Mouse (Mus musculus) intestine, embryonic 15.5 days (tissue): Measurements from ENCODE around the gene Tmem108. TPM values are rescaled to one million over a fixed set of nuclear protein-coding genes. Genes with fewer than 3 reads are reported as not detected.

Experiments
- ATAC-seq: fragments of 200-750 bp; cut with Nextera tagmentation; 2 replicates; pipeline ENCODE4 v1.8.0; 2017; ENCODE audit warnings: moderate TSS enrichment, moderate library complexity
- H3K27ac ChIP-seq: fragments of 300-500 bp; sonication (generic); 2 replicates; pipeline ENCODE4 v1.5.1; 2015; ENCODE audit warnings: mild to moderate bottlenecking, inconsistent platforms
- H3K27me3 ChIP-seq: fragments of 300-500 bp; sonication (generic); replicated peaks from 2 replicates; pipeline ENCODE4 v1.6.1; 2015; ENCODE audit warnings: inconsistent platforms
- H3K36me3 ChIP-seq: fragments of 300-500 bp; sonication (generic); 2 replicates; pipeline ENCODE4 v1.6.1; 2015; ENCODE audit warnings: inconsistent platforms
- H3K4me1 ChIP-seq: fragments of 300-500 bp; sonication (generic); replicated peaks from 2 replicates; pipeline ENCODE4 v1.6.1; 2015; ENCODE audit warnings: inconsistent platforms
- H3K4me2 ChIP-seq: fragments of 300-500 bp; sonication (generic); replicated peaks from 2 replicates; pipeline ENCODE4 v1.6.1; 2015; ENCODE audit warnings: mild to moderate bottlenecking, inconsistent platforms
- H3K4me3 ChIP-seq: fragments of 300-500 bp; sonication (generic); replicated peaks from 2 replicates; pipeline ENCODE4 v1.5.1; 2015; ENCODE audit warnings: inconsistent platforms
- H3K9ac ChIP-seq: fragments of 300-500 bp; sonication (generic); 2 replicates; pipeline ENCODE4 v1.6.1; 2015; ENCODE audit warnings: inconsistent platforms
- H3K9me3 ChIP-seq: fragments of 300-500 bp; sonication (generic); 2 replicates; pipeline ENCODE4 v1.6.1; 2016; ENCODE audit warnings: inconsistent platforms
- WGBS: fragments of 180-500 bp; shearing (Covaris S2); methylation state at CpG from one replicate; pipeline ENCODE4 v1.1.7; 2015; 5-methylcytosine and 5-hydroxymethylcytosine counted together
- polyA plus RNA-seq: library from polyadenylated mRNA; unstranded; fragments of >200 nt; fragmentation: Nextera tagmentation; extraction: Ambion mirVana; gene quantifications from 2 replicates; pipeline ENCODE4 v1.2.1, GENCODE M21; 2015

The Tmem108 gene
- polyA plus RNA-seq, 1 experiment from 2014 or later, result 10.2 TPM

- Histone ChIP-seq H3K9me3 (no peaks in the 10 kb centered on the region), H3K27ac (no peak overlapping the region), H3K36me3 (no peaks in the 10 kb centered on the region), H3K9ac (no peak overlapping the region), H3K27me3 (no peaks in the 10 kb centered on the region), H3K4me1 (no peaks in the 10 kb centered on the region), H3K4me2 (no peak overlapping the region), H3K4me3 (no peak overlapping the region)
- no peak for ATAC-seq
- 90% methylated on average over 10 of the region's 10 CpGs for WGBS
Measured at GRCm38 (mm10) chr9:103752618-103753017, 9.0 kb downstream of the Tmem108 start.

- Histone ChIP-seq H3K9ac (no peak overlapping the region), H3K36me3 (no peaks in the 10 kb centered on the region), H3K4me1 (no peaks in the 10 kb centered on the region), H3K27ac (no peak overlapping the region), H3K4me3 (no peak overlapping the region), H3K4me2 (no peak overlapping the region), H3K27me3 (no peaks in the 10 kb centered on the region), H3K9me3 (no peaks in the 10 kb centered on the region)
- ATAC-seq, result no peak
- 57% methylated on average over 9 of the region's 9 CpGs for WGBS
Measured at GRCm38 (mm10) chr9:103751568-103751967, 10.1 kb downstream of the Tmem108 start.

- Histone ChIP-seq H3K4me3 (no peak overlapping the region), H3K9me3 (no peaks in the 10 kb centered on the region), H3K4me2 (no peak overlapping the region), H3K27me3 (no peaks in the 10 kb centered on the region), H3K4me1 (no peaks in the 10 kb centered on the region), H3K9ac (no peak overlapping the region), H3K36me3 (no peaks in the 10 kb centered on the region), H3K27ac (no peak overlapping the region)
- WGBS, result 87% methylated on average over 9 of the region's 9 CpGs
- ATAC-seq, result no peak
Measured at GRCm38 (mm10) chr9:103750491-103750890, 11.1 kb downstream of the Tmem108 start.

- Histone ChIP-seq H3K4me2 (no peak overlapping the region), H3K9ac (no peak overlapping the region), H3K36me3 (no peaks in the 10 kb centered on the region), H3K4me3 (no peak overlapping the region), H3K27me3 (no peaks in the 10 kb centered on the region), H3K27ac (no peak overlapping the region), H3K9me3 (no peaks in the 10 kb centered on the region), H3K4me1 (no peaks in the 10 kb centered on the region)
- ATAC-seq, result no peak
- 86% methylated on average over 5 of the region's 5 CpGs for WGBS
Measured at GRCm38 (mm10) chr9:103746598-103746997, 15.0 kb downstream of the Tmem108 start.

GRCm38 (mm10) chr9:103740145-103740544 is 21.5 kb downstream of the Tmem108 start:
- 76% methylated on average over 12 of the region's 12 CpGs for WGBS
- Histone ChIP-seq H3K36me3 (no peaks in the 10 kb centered on the region), H3K9ac (no peak overlapping the region), H3K4me3 (no peak overlapping the region), H3K27me3 (no peaks in the 10 kb centered on the region), H3K4me1 (no peaks in the 10 kb centered on the region), H3K4me2 (no peak overlapping the region), H3K9me3 (no peaks in the 10 kb centered on the region), H3K27ac (no peak overlapping the region)
- no peak for ATAC-seq

- H3K9me3 ChIP-seq, result no peaks in the 10 kb centered on the region
- H3K27me3 ChIP-seq, result no peaks in the 10 kb centered on the region
- no peak overlapping the region for H3K27ac ChIP-seq
- H3K9ac ChIP-seq, result no peak overlapping the region
- ATAC-seq, result no peak
- H3K36me3 ChIP-seq, result no peaks in the 10 kb centered on the region
- no peak overlapping the region for H3K4me3 ChIP-seq
- WGBS, result 87% methylated on average over 4 of the region's 4 CpGs
- no peaks in the 10 kb centered on the region for H3K4me1 ChIP-seq
- no peak overlapping the region for H3K4me2 ChIP-seq
Measured at GRCm38 (mm10) chr9:103739062-103739461, 22.6 kb downstream of the Tmem108 start.

- Histone ChIP-seq H3K4me3 (no peak overlapping the region), H3K4me1 (no peaks in the 10 kb centered on the region), H3K36me3 (no peaks in the 10 kb centered on the region), H3K27me3 (no peaks in the 10 kb centered on the region), H3K4me2 (no peak overlapping the region), H3K9me3 (no peaks in the 10 kb centered on the region), H3K9ac (no peak overlapping the region), H3K27ac (no peak overlapping the region)
- ATAC-seq, result no peak
- WGBS, result 98% methylated on average over 2 of the region's 2 CpGs
Measured at GRCm38 (mm10) chr9:103729716-103730115, 31.9 kb downstream of the Tmem108 start.

GRCm38 (mm10) chr9:103726751-103727462 is 34.7 kb downstream of the Tmem108 start:
- WGBS, result 84% methylated on average over 16 of the region's 16 CpGs
- H3K27me3 ChIP-seq, result no peaks in the 10 kb centered on the region
- no peak overlapping the region for H3K4me3 ChIP-seq
- no peak overlapping the region for H3K9ac ChIP-seq
- H3K36me3 ChIP-seq, result no peaks in the 10 kb centered on the region
- H3K4me2 ChIP-seq, result no peak overlapping the region
- no peaks in the 10 kb centered on the region for H3K4me1 ChIP-seq
- no peaks in the 10 kb centered on the region for H3K9me3 ChIP-seq
- ATAC-seq, result no peak
- H3K27ac ChIP-seq, result no peak overlapping the region

GRCm38 (mm10) chr9:103725497-103725896 is 36.1 kb downstream of the Tmem108 start:
- no peak overlapping the region for H3K4me3 ChIP-seq
- ATAC-seq, result no peak
- H3K4me1 ChIP-seq, result no peaks in the 10 kb centered on the region
- 85% methylated on average over 7 of the region's 7 CpGs for WGBS
- H3K27me3 ChIP-seq, result no peaks in the 10 kb centered on the region
- H3K4me2 ChIP-seq, result no peak overlapping the region
- no peaks in the 10 kb centered on the region for H3K9me3 ChIP-seq
- no peak overlapping the region for H3K27ac ChIP-seq
- no peaks in the 10 kb centered on the region for H3K36me3 ChIP-seq
- no peak overlapping the region for H3K9ac ChIP-seq

GRCm38 (mm10) chr9:103721486-103721885 is 40.2 kb downstream of the Tmem108 start:
- ATAC-seq, result no peak
- WGBS, result 73% methylated on average over 3 of the region's 3 CpGs
- Histone ChIP-seq H3K9ac (no peak overlapping the region), H3K36me3 (no peaks in the 10 kb centered on the region), H3K4me3 (no peak overlapping the region), H3K27me3 (no peaks in the 10 kb centered on the region), H3K9me3 (no peaks in the 10 kb centered on the region), H3K4me2 (no peak overlapping the region), H3K27ac (no peak overlapping the region), H3K4me1 (no peaks in the 10 kb centered on the region)

GRCm38 (mm10) chr9:103721081-103721480 is 40.6 kb downstream of the Tmem108 start:
- Histone ChIP-seq H3K4me3 (no peak overlapping the region), H3K9me3 (no peaks in the 10 kb centered on the region), H3K9ac (no peak overlapping the region), H3K27me3 (no peaks in the 10 kb centered on the region), H3K4me2 (no peak overlapping the region), H3K36me3 (no peaks in the 10 kb centered on the region), H3K4me1 (no peaks in the 10 kb centered on the region), H3K27ac (no peak overlapping the region)
- WGBS, result 81% methylated on average over 8 of the region's 8 CpGs
- ATAC-seq, result no peak

- Histone ChIP-seq H3K9ac (no peak overlapping the region), H3K4me1 (no peaks in the 10 kb centered on the region), H3K36me3 (no peaks in the 10 kb centered on the region), H3K4me2 (no peak overlapping the region), H3K4me3 (no peak overlapping the region), H3K27me3 (no peaks in the 10 kb centered on the region), H3K9me3 (no peaks in the 10 kb centered on the region), H3K27ac (no peak overlapping the region)
- 92% methylated on average over 11 of the region's 11 CpGs for WGBS
- no peak for ATAC-seq
Measured at GRCm38 (mm10) chr9:103720021-103720420, 41.6 kb downstream of the Tmem108 start.

- Histone ChIP-seq H3K9me3 (no peaks in the 10 kb centered on the region), H3K36me3 (no peaks in the 10 kb centered on the region), H3K9ac (no peak overlapping the region), H3K4me2 (no peak overlapping the region), H3K4me1 (no peaks in the 10 kb centered on the region), H3K4me3 (no peak overlapping the region), H3K27me3 (no peaks in the 10 kb centered on the region), H3K27ac (no peak overlapping the region)
- ATAC-seq, result no peak
- WGBS, result 89% methylated on average over 13 of the region's 13 CpGs
Measured at GRCm38 (mm10) chr9:103716002-103716401, 45.6 kb downstream of the Tmem108 start.
